Mouse (Mus musculus): ENCODE data around the gene Cdr2. TPM values are rescaled to one million over a fixed set of nuclear protein-coding genes. Genes with fewer than 3 reads are reported as not detected.

Gene Cdr2
- polyA plus RNA-seq, 1 experiment: not detected

GRCm38 (mm10) chr7:120943936-120944509 is 38.1 kb downstream of the Cdr2 start:
- WGBS: 60% methylated on average over 5 of the region's 8 CpGs
- TF ChIP-seq CTCF (IDR thresholded peaks at IDR 0.05; ENCODE audit: insufficient read depth, low read depth, low read length): no peak
- TF ChIP-seq POLR2A (IDR thresholded peaks at IDR 0.05; ENCODE audit: insufficient read depth, low read depth, low read length): no peak
- no peaks in the 10 kb centered on the region for H3K4me1 ChIP-seq (ENCODE audit: control insufficient read depth, insufficient read depth, low read length)
- H3K27ac ChIP-seq (ENCODE audit: insufficient read depth, low read depth, low read length): no peak overlapping the region
- no peak overlapping the region for H3K4me3 ChIP-seq (ENCODE audit: insufficient read depth, low read depth, low read length)

DNA sequence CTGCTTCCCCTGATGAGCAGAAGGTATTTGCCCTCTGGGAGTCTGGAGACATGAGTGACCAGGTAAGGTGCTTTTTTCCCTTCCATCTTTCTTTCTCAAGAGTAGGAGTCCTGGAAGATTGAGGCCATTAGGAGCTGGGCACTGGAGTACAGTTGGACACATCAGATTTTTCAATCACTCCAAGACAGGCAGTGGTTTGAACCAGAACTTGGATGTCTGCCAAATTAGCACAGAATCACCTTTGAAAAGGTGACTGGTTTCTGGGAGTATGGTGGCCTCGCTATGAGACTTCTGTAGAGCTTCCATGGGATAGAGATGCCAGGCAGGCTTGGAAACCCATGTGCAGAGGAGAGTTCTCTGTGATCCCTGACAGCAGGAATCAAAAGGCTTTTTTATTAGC is 39.6 kb downstream of the Cdr2 start:
- H3K4me3 ChIP-seq (ENCODE audit: insufficient read depth, low read depth, low read length): no peak overlapping the region
- TF ChIP-seq CTCF (IDR thresholded peaks at IDR 0.05; ENCODE audit: insufficient read depth, low read depth, low read length) (no peak), POLR2A (IDR thresholded peaks at IDR 0.05; ENCODE audit: insufficient read depth, low read depth, low read length) (no peak)
- 89% methylated on average over 1 of the region's 1 CpGs for WGBS
- H3K4me1 ChIP-seq (ENCODE audit: control insufficient read depth, insufficient read depth, low read length): 0 out of 2 replicates have a peak, but pooled peaks cover under 1% of the 10 kb centered on the region
- no peak overlapping the region for H3K27ac ChIP-seq (ENCODE audit: insufficient read depth, low read depth, low read length)

GRCm38 (mm10) chr7:120941214-120941613 is 40.9 kb downstream of the Cdr2 start:
- WGBS: 95% methylated on average over 6 of the region's 6 CpGs
- Histone ChIP-seq H3K4me1 (ENCODE audit: control insufficient read depth, insufficient read depth, low read length) (0 out of 2 replicates have a peak, but pooled peaks cover 7% of the 10 kb centered on the region), H3K27ac (ENCODE audit: insufficient read depth, low read depth, low read length) (no peak overlapping the region), H3K4me3 (ENCODE audit: insufficient read depth, low read depth, low read length) (no peak overlapping the region)
- no peak for TF ChIP-seq CTCF (IDR thresholded peaks at IDR 0.05; ENCODE audit: insufficient read depth, low read depth, low read length)
- TF ChIP-seq POLR2A (IDR thresholded peaks at IDR 0.05; ENCODE audit: insufficient read depth, low read depth, low read length): no peak

DNA sequence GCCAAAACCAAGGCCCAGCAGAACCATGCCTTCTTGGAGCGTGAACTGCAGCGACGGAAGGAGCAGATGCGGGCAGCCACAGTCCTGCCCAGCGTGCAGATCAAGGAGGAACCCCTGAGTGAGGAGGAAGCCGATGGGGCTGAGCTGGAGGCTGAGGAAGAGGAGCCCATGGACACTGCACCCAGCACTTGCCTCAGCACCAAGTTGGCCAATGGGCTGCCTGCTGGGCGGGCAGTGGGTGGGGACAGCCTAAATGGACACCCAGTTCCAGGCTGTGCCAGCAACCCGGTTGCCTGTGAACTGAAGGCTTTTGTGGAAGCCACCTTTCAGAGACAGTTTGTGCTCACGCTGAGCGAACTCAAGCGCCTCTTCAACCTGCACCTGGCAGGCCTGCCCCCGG is 41.8 kb downstream of the Cdr2 start:
- H3K4me3 ChIP-seq (ENCODE audit: insufficient read depth, low read depth, low read length): no peak overlapping the region
- H3K4me1 ChIP-seq (ENCODE audit: control insufficient read depth, insufficient read depth, low read length): 0 out of 2 replicates have a peak, but pooled peaks cover 7% of the 10 kb centered on the region
- TF ChIP-seq POLR2A (IDR thresholded peaks at IDR 0.05; ENCODE audit: insufficient read depth, low read depth, low read length) (no peak), CTCF (IDR thresholded peaks at IDR 0.05; ENCODE audit: insufficient read depth, low read depth, low read length) (no peak)
- WGBS: 87% methylated on average over 12 of the region's 12 CpGs
- no peak overlapping the region for H3K27ac ChIP-seq (ENCODE audit: insufficient read depth, low read depth, low read length)

- WGBS: 80% methylated on average over 9 of the region's 9 CpGs
- Histone ChIP-seq H3K4me3 (ENCODE audit: insufficient read depth, low read depth, low read length) (no peak overlapping the region), H3K27ac (ENCODE audit: insufficient read depth, low read depth, low read length) (no peak overlapping the region), H3K4me1 (ENCODE audit: control insufficient read depth, insufficient read depth, low read length) (0 out of 2 replicates have a peak, but pooled peaks cover 7% of the 10 kb centered on the region)
- TF ChIP-seq CTCF (IDR thresholded peaks at IDR 0.05; ENCODE audit: insufficient read depth, low read depth, low read length) (no peak), POLR2A (IDR thresholded peaks at IDR 0.05; ENCODE audit: insufficient read depth, low read depth, low read length) (no peak)
Measured at GRCm38 (mm10) chr7:120938206-120938605, 43.9 kb downstream of the Cdr2 start.

- Histone ChIP-seq H3K4me3 (ENCODE audit: insufficient read depth, low read depth, low read length) (no peak overlapping the region), H3K4me1 (ENCODE audit: control insufficient read depth, insufficient read depth, low read length) (0 out of 2 replicates have a peak, but pooled peaks cover 7% of the 10 kb centered on the region), H3K27ac (ENCODE audit: insufficient read depth, low read depth, low read length) (no peak overlapping the region)
- TF ChIP-seq CTCF (IDR thresholded peaks at IDR 0.05; ENCODE audit: insufficient read depth, low read depth, low read length) (no peak), POLR2A (IDR thresholded peaks at IDR 0.05; ENCODE audit: insufficient read depth, low read depth, low read length) (no peak)
- 69% methylated on average over 4 of the region's 4 CpGs for WGBS
Measured at GRCm38 (mm10) chr7:120936522-120936921, 45.6 kb downstream of the Cdr2 start.

DNA sequence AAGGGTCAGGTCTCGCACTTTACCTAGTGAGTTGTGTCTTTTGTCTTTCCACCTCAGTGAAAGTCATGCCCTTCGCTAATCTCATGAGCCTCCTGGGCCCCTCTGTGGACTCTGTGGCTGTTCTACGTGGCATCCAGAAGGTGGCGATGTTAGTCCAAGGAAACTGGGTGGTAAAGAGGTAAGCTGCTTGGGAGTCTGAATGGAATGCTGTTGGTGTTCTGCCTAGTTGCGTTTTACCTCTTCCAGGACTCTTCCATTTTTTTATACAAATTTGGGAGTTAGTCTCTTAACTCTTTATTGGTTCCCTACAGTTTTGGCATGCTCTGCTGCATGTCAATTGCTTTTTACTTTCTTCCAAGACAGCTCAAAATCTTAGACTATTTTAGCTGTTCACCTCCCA is 47.4 kb downstream of the Cdr2 start:
- 24% methylated on average over 5 of the region's 5 CpGs for WGBS
- Histone ChIP-seq H3K4me1 (ENCODE audit: control insufficient read depth, insufficient read depth, low read length) (0 out of 2 replicates have a peak, but pooled peaks cover 7% of the 10 kb centered on the region), H3K27ac (ENCODE audit: insufficient read depth, low read depth, low read length) (no peak overlapping the region), H3K4me3 (ENCODE audit: insufficient read depth, low read depth, low read length) (no peak overlapping the region)
- TF ChIP-seq POLR2A (IDR thresholded peaks at IDR 0.05; ENCODE audit: insufficient read depth, low read depth, low read length) (no peak), CTCF (IDR thresholded peaks at IDR 0.05; ENCODE audit: insufficient read depth, low read depth, low read length) (peak; percentile 50; the same call in 1 of the 2 replicates)

DNA sequence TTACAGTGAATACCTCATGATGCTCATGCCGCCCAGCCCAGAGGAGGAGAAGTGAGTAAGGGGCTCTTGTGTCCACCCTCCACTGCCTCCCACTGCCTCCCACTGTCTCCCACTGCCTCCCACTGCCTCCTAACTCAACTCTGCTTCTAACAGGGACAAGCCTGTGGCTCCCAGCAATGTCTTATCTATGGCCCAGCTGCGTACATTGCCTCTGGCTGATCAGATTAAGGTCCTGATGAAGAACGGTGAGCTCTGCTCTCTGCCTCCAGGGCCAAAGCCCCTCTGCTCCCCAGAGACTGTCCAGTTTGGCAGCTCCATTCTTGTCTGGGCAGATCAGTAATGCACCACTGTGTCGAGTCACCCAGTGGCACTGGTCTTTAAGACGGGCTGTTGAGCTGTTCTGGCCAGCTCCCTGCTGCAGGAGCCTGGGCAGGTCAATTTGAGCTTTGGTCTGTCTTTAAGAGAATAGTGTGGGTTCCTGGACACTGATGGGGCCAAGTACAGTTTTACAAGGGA is 48.4 kb downstream of the Cdr2 start:
- 0 out of 2 replicates have a peak, but pooled peaks cover 7% of the 10 kb centered on the region for H3K4me1 ChIP-seq (ENCODE audit: control insufficient read depth, insufficient read depth, low read length)
- no peak overlapping the region for H3K27ac ChIP-seq (ENCODE audit: insufficient read depth, low read depth, low read length)
- TF ChIP-seq CTCF (IDR thresholded peaks at IDR 0.05; ENCODE audit: insufficient read depth, low read depth, low read length) (no peak), POLR2A (IDR thresholded peaks at IDR 0.05; ENCODE audit: insufficient read depth, low read depth, low read length) (no peak)
- 86% methylated on average over 5 of the region's 5 CpGs for WGBS
- H3K4me3 ChIP-seq (ENCODE audit: insufficient read depth, low read depth, low read length): no peak overlapping the region

GRCm38 (mm10) chr7:120933110-120933509 is 49.0 kb downstream of the Cdr2 start:
- Histone ChIP-seq H3K4me3 (ENCODE audit: insufficient read depth, low read depth, low read length) (no peak overlapping the region), H3K4me1 (ENCODE audit: control insufficient read depth, insufficient read depth, low read length) (0 out of 2 replicates have a peak, but pooled peaks cover 7% of the 10 kb centered on the region), H3K27ac (ENCODE audit: insufficient read depth, low read depth, low read length) (no peak overlapping the region)
- WGBS: 87% methylated on average over 7 of the region's 7 CpGs
- TF ChIP-seq POLR2A (IDR thresholded peaks at IDR 0.05; ENCODE audit: insufficient read depth, low read depth, low read length) (no peak), CTCF (IDR thresholded peaks at IDR 0.05; ENCODE audit: insufficient read depth, low read depth, low read length) (no peak)

Measured in olfactory bulb, adult 2 months (tissue).